Mouse (Mus musculus): ENCODE measurements around the gene Frem3. TPM values are rescaled to one million over a fixed set of nuclear protein-coding genes. Genes with fewer than 3 reads are reported as not detected.
"Not testable (repeated sequence)": the region's sequence is repeated elsewhere in the genome, so short reads cannot be mapped to it uniquely, and the experiment has no call there.

Frem3 gene
- polyA plus RNA-seq, 1 experiment from 2014 or later: not detected

DNA sequence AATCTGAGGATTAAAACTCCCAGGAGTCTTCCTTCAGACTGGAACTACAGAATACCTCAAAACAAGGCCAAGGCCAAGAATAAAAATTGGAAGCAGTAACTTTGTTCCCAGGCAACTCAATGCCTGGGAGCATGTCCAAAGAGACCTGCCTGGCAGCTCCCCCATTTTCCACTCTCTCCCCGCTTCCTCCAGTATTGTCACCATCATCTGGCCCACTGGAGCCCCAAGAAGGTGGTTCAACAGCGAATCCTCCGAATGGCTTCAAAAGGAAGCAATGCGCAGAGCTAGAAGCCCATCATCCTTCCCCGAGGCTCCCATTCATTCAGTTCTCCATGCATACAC lies 127.1 kb downstream of the Frem3 start:
- ATAC-seq (ENCODE audit: low FRiP score): no peak
- Histone ChIP-seq H3K27ac (peak overlapping the region; percentile 100), H3K9ac (peak overlapping the region; percentile 95), H3K4me3 (replicated peaks) (peak overlapping the region; percentile 91), H3K36me3 (replicated peaks) (peaks cover 24% of the 10 kb centered on the region), H3K27me3 (no peaks in the 10 kb centered on the region), H3K4me2 (peak overlapping the region; percentile 84), H3K4me1 (peaks cover 6% of the 10 kb centered on the region), H3K9me3 (no peaks in the 10 kb centered on the region)
- WGBS: 0% methylated on average over 5 of the region's 5 CpGs

DNA sequence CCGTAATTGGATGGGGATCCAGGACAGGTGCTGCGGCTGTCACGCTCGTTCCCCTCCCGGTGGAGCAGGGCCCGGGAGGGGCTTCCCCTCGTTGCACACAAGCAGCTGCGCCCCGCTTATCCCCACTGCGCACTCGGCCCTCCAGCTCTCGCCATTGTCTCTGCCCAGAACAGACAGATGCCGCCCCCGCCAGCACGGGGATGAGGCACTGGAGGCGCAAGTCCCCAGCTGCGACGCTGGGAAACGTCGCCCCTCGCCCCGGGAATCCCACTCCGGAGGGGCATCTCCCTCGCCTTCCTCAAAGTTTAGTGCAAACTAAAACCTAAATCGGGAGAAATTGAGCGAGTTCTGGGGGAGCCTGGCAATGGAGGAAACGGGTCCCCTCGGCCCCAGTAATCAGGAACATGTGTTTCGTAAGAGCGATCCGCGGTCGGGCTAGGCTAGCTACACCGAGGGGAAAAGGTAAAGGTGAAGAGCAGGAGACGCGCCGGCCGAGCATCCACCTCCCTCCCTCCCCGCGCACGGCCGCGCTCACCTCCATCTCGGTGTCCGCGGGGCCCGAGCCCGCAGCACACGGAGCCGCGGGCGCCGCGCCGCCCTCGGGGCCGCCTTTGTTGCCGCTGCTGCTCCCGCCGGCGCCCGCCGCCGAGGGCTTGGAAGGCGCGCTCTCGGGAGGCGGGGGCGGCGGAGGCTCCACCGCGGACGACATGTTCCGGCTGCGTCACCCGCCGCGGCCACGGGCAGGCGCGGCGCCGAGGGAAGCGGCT lies 127.7 kb downstream of the Frem3 start:
- H3K4me1 ChIP-seq: peaks cover 6% of the 10 kb centered on the region
- H3K4me3 ChIP-seq (replicated peaks): peak overlapping the region; percentile 91
- peak; percentile 78 for ATAC-seq (ENCODE audit: low FRiP score)
- no peaks in the 10 kb centered on the region for H3K9me3 ChIP-seq
- no peaks in the 10 kb centered on the region for H3K27me3 ChIP-seq
- H3K9ac ChIP-seq: peak overlapping the region; percentile 95
- peak overlapping the region; percentile 84 for H3K4me2 ChIP-seq
- peaks cover 21% of the 10 kb centered on the region for H3K36me3 ChIP-seq (replicated peaks)
- under 1% methylated on average over 70 of the region's 84 CpGs for WGBS
- H3K27ac ChIP-seq: peak overlapping the region; percentile 100

DNA sequence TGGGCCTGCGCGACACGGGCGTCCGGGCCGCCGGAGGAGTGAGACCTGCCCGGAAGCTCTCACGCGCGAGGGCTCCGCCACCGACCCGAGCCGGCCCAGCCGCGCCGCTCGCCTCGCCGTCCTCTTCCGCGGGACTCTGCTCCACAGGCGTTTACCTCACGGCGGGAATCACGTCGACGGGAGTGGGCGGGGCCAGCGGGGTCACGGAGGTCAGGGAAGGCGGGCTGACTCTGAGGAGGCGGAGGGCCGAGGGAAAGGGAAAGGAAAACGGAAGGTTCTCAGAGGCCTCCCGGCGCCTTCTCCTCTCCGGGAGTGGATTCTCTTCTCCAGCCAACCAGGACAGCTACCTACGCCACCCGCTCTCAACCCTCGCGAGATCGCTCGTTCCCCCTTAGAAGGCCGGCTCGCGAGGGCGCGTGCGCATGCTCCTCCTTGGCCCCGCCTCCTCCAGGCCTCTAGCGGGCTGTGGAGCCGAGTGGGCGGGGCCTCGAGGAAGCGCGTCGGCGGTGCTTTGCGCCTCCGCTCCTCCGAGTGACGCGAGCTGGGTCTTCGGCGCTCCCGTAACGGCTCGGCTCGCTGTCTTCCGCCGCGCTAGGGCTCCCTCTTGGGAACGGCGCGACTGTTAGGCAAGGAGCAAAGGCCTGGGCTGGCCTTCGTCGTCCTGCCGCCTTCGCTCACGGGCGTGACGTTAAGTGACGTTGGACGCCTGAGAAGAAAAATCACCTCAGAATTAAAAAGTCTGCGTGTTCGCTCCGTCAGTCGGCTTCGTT lies 128.5 kb downstream of the Frem3 start, which contains the start of gene Smarca5:
Smarca5 (minus strand) TSS at position 343 of the 770 bp plus-strand sequence.
- H3K9ac ChIP-seq: peak within 1 kb of the TSS; percentile 95
- peak within 1 kb of the TSS; percentile 84 for H3K4me2 ChIP-seq
- H3K27ac ChIP-seq: peak within 1 kb of the TSS; percentile 100
- H3K9me3 ChIP-seq, H3K27me3 ChIP-seq, H3K4me1 ChIP-seq: not testable (repeated sequence)
- H3K36me3 ChIP-seq (replicated peaks): peaks cover 15% of the 10 kb centered on the region
- WGBS: 2% methylated on average over 91 of the region's 91 CpGs
- H3K4me3 ChIP-seq (replicated peaks): peak within 1 kb of the TSS; percentile 91
- peak; percentile 97 for ATAC-seq (ENCODE audit: low FRiP score)

DNA sequence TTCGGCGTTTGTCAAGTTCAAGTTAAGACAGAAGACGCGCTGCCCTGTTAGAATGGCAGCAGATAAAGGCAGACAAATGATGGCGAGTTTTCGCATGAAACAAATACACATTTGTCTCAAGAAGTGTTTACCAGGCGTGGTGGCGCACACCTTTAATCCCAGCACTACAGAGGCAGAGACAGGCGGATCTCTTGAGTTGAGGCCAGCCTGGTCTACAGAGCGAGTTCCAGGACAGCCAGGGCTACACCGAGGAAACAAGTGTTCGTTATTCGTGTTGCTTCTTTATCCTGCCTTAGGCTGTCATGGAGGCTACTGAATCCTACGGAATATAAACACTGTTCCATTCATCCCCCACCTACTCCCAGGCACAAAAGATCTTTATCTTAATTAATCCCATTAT lies 129.1 kb downstream of the Frem3 start:
- no peaks in the 10 kb centered on the region for H3K9me3 ChIP-seq
- ATAC-seq (ENCODE audit: low FRiP score): peak; percentile 43
- H3K27ac ChIP-seq: peak overlapping the region; percentile 100
- peaks cover 6% of the 10 kb centered on the region for H3K4me1 ChIP-seq
- peak overlapping the region; percentile 91 for H3K4me3 ChIP-seq (replicated peaks)
- peak overlapping the region; percentile 56 for H3K4me2 ChIP-seq
- peak overlapping the region; percentile 59 for H3K9ac ChIP-seq
- no peaks in the 10 kb centered on the region for H3K27me3 ChIP-seq
- 13% methylated on average over 14 of the region's 14 CpGs for WGBS
- H3K36me3 ChIP-seq (replicated peaks): peaks cover 9% of the 10 kb centered on the region

Other genes starting within 250 kb of the Frem3 start
- gene Gypa, start 117.3 kb upstream of the Frem3 start, polyA plus RNA-seq (2016; fragmentation: Nextera tagmentation; extraction: Ambion mirVana): 3.3 and 4.5 TPM in 2 replicates
- 161 and 162 TPM in 2 replicates for gene Smarca5, start 128.4 kb downstream of the Frem3 start, polyA plus RNA-seq (2016; fragmentation: Nextera tagmentation; extraction: Ambion mirVana)